In the genomic region with DNA sequence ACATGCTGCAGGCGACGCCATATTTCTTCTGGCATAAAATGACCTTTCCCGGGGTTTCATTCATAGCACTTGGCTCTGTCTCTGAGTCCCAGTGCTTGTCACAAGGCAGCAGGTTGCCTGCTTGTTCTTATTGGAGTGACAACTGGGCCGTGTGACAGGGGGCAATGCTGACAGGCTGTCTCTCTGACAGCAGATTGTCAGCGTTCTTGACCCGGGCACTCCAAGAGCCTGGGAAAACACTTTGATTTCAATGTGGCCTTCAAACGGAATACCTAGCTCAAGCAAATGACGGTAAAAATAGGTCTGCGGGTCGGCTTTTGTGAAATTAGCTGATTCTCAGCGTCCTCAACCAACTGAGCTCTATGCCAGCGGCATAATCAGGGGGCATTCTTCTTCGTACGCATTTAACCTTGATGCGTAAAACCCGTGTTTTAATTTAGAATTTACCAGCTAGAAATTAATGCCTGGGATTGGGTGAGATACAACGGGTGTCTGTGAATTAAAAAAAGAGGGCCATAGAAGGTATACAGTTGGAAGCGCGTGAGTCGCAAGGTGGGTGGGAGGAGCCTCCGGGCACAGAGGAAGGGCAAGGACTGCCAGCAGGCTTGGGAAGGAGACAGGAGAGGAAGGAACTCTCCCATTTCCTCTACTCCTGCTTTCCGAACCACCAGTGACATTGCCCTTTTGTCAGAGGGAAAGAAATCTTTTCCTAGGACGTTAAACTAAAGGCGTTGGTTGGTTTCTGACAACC, we compare ENCODE assay signal across 9 mouse cellular contexts. TPM values are rescaled to one million over a fixed set of nuclear protein-coding genes. Genes with fewer than 3 reads are reported as not detected.
A peak's percentile ranks its signal among the peaks of the same experiment; 100 is the strongest.
DNase-seq lines count a peak whose midpoint lies in the region; ATAC-seq lines count a peak whose summit lies in the region.
"Had no signal": no experiment of that assay in that cellular context is flagged by ENCODE, and none has a peak within 500 bp of the region (broad histone marks: within the 10 kb centered on the region; RNA-seq: fewer than 3 reads in every experiment).

No protein-coding gene starts in this region.

- WGBS in embryonic facial prominence, embryonic 14.5 days, result 40% methylated on average over 24 of the region's 24 CpGs
- WGBS in hindbrain, embryonic 14.5 days, result 36% methylated on average over 24 of the region's 24 CpGs
- WGBS in midbrain, embryonic 13.5 days, result 35% methylated on average over 24 of the region's 24 CpGs

- H3K27ac ChIP-seq in embryonic facial prominence, embryonic 14.5 days (replicated peaks; ENCODE audit: low read depth, low read length), result no peak overlapping the region
- peak overlapping the region; percentile 1; the same call in 1 of the 2 replicates for H3K27ac ChIP-seq in hindbrain, embryonic 14.5 days
- peak overlapping the region; percentile 57; the same call in 1 of the 2 replicates for H3K27ac ChIP-seq in midbrain, embryonic 13.5 days

- H3K27me3 ChIP-seq in embryonic facial prominence, embryonic 14.5 days (replicated peaks; ENCODE audit: control insufficient read depth, insufficient read depth, low read length), result no peaks in the 10 kb centered on the region
- H3K27me3 ChIP-seq in hindbrain, embryonic 14.5 days (ENCODE audit: control insufficient read depth, insufficient read depth, low read length), result no peaks in the 10 kb centered on the region
- peaks cover 6% of the 10 kb centered on the region; the same call in 1 of the 2 replicates for H3K27me3 ChIP-seq in midbrain, embryonic 13.5 days

- H3K4me1 ChIP-seq in embryonic facial prominence, embryonic 14.5 days (ENCODE audit: control insufficient read depth, insufficient read depth, low read length), result peaks cover 20% of the 10 kb centered on the region; the same call in 1 of the 2 replicates
- H3K4me1 ChIP-seq in hindbrain, embryonic 14.5 days (replicated peaks; ENCODE audit: control insufficient read depth, insufficient read depth, low read length), result peaks cover 20% of the 10 kb centered on the region
- H3K4me1 ChIP-seq in midbrain, embryonic 13.5 days (replicated peaks), result peaks cover 14% of the 10 kb centered on the region

- no peak for ATAC-seq in embryonic facial prominence, embryonic 14.5 days (ENCODE audit: low read depth)
- ATAC-seq in hindbrain, embryonic 14.5 days (ENCODE audit: low FRiP score), result peak; percentile 61; the same call in 1 of the 2 replicates
- peak; percentile 49; the same call in 1 of the 2 replicates for ATAC-seq in midbrain, embryonic 13.5 days

- peak; percentile 70 for DNase-seq in left cerebral cortex, postnatal 4 days
- no peak for DNase-seq in left cerebral cortex, postnatal 36 days (ENCODE audit: low spot score in 2 of 2)
- no peak for DNase-seq in embryonic facial prominence, embryonic 14.5 days (ENCODE audit: low spot score)
- DNase-seq in hindbrain, embryonic 14.5 days (ENCODE audit: low spot score), result no peak
- DNase-seq in spleen, postnatal 14 days (ENCODE audit: low spot score in 2 of 2), result no peak
- no peak for DNase-seq in right cerebral cortex, postnatal 36 days (ENCODE audit: low spot score in 2 of 2)
- no peak for DNase-seq in embryo, embryonic 10.5 days (ENCODE audit: low spot score)

- H3K4me2 ChIP-seq in embryonic facial prominence, embryonic 14.5 days (ENCODE audit: low read depth, low read length), result peak overlapping the region; percentile 37
- peak overlapping the region; percentile 37 for H3K4me2 ChIP-seq in hindbrain, embryonic 14.5 days (replicated peaks)
- H3K4me2 ChIP-seq in midbrain, embryonic 13.5 days (replicated peaks), result peak overlapping the region; percentile 31

- no peak overlapping the region for H3K4me3 ChIP-seq in embryonic facial prominence, embryonic 14.5 days (ENCODE audit: low read depth, low read length)
- peak overlapping the region; percentile 6; the same call in 1 of the 2 replicates for H3K4me3 ChIP-seq in hindbrain, embryonic 14.5 days (replicated peaks; ENCODE audit: low read length)
- H3K4me3 ChIP-seq in midbrain, embryonic 13.5 days (replicated peaks), result peak overlapping the region; percentile 10

- H3K9ac ChIP-seq in embryonic facial prominence, embryonic 14.5 days (ENCODE audit: low read depth, low read length), result no peak overlapping the region
- peak overlapping the region; percentile 24; the same call in 1 of the 2 replicates for H3K9ac ChIP-seq in hindbrain, embryonic 14.5 days
- no peak overlapping the region for H3K9ac ChIP-seq in midbrain, embryonic 13.5 days (replicated peaks)

- intact Hi-C loops in left cerebral cortex, postnatal 4 days (cut with DNase I), result no loop called here
- intact Hi-C loops in left cerebral cortex, postnatal 36 days (cut with DNase I), result no loop called here

- H3K9me3 ChIP-seq in embryonic facial prominence, embryonic 14.5 days (ENCODE audit: control insufficient read depth, low read length), result no peaks in the 10 kb centered on the region
- H3K9me3 ChIP-seq in hindbrain, embryonic 14.5 days (ENCODE audit: control insufficient read depth, low read length), result no peaks in the 10 kb centered on the region
- no peaks in the 10 kb centered on the region for H3K9me3 ChIP-seq in midbrain, embryonic 13.5 days
- H3K9me3 ChIP-seq: G1E had no signal

- H3K36me3 ChIP-seq in embryonic facial prominence, embryonic 14.5 days (ENCODE audit: control insufficient read depth, insufficient read depth, low read length), result no peaks in the 10 kb centered on the region
- no peaks in the 10 kb centered on the region for H3K36me3 ChIP-seq in hindbrain, embryonic 14.5 days (replicated peaks; ENCODE audit: control insufficient read depth, insufficient read depth)
- H3K36me3 ChIP-seq in midbrain, embryonic 13.5 days, result no peaks in the 10 kb centered on the region
- H3K36me3 ChIP-seq: G1E had no signal

RNA-seq across cellular contexts. Expression of a gene that starts 13.7 kb away (rescaled TPM):
- 10 to 100 TPM; 18.9 to 20.3 TPM for total RNA-seq in left cerebral cortex, postnatal 4 days (2021)
- total RNA-seq in left cerebral cortex, postnatal 36 days (2021), result 10 to 100 TPM; 30.9 to 34.3 TPM
- polyA plus RNA-seq in embryonic facial prominence, embryonic 14.5 days (2014; fragmentation: Nextera tagmentation; extraction: Ambion mirVana), result 36.2 and 43.6 TPM in 2 replicates
- polyA plus RNA-seq in hindbrain, embryonic 14.5 days (2014; fragmentation: Nextera tagmentation; extraction: Ambion mirVana), result 57.7 and 66.6 TPM in 2 replicates
- polyA plus RNA-seq in midbrain, embryonic 13.5 days (2015; fragmentation: Nextera tagmentation; extraction: Ambion mirVana), result 31.3 and 32.4 TPM in 2 replicates

RNA-seq across cellular contexts. Expression of a gene that starts 46.8 kb away (rescaled TPM):
- 100 to 1,000 TPM; 229 to 241 TPM for total RNA-seq in left cerebral cortex, postnatal 4 days (2021)
- 100 to 1,000 TPM; 210 to 235 TPM for total RNA-seq in left cerebral cortex, postnatal 36 days (2021)
- 234 and 242 TPM in 2 replicates for polyA plus RNA-seq in embryonic facial prominence, embryonic 14.5 days (2014; fragmentation: Nextera tagmentation; extraction: Ambion mirVana)
- 178 and 185 TPM in 2 replicates for polyA plus RNA-seq in hindbrain, embryonic 14.5 days (2014; fragmentation: Nextera tagmentation; extraction: Ambion mirVana)
- polyA plus RNA-seq in midbrain, embryonic 13.5 days (2015; fragmentation: Nextera tagmentation; extraction: Ambion mirVana), result 239 and 255 TPM in 2 replicates
